Mouse (Mus musculus): ENCODE results near the gene Slc16a4.

DNA sequence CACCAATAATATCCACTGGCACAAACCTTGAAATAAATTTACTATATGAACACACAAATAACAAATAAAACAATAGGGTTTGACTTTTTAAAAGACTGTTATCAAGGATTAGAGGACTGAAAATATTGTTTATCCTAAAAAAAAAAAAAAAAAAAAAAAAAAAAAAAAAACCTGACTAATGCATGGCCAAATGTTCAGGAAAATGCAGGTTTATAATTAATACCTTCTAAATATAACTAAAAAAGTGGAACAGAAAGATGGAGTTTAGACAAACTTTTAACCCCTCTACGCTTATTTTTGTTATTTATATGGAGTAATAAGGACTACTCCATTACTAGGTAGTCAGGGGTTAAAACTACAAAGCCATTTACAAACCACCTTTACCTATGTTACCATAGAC, 35.4 kb downstream of the Slc16a4 start:
- TF ChIP-seq POLR2A (IDR thresholded peaks at IDR 0.05; ENCODE audit: low read depth, low read length) (no peak), CTCF (IDR thresholded peaks at IDR 0.05; ENCODE audit: extremely low read depth, insufficient read depth, insufficient read length, insufficient replicate concordance) (no peak)
